Mouse (Mus musculus): ENCODE data around the gene Ybx3. TPM values are rescaled to one million over a fixed set of nuclear protein-coding genes. Genes with fewer than 3 reads are reported as not detected.
A peak's percentile ranks its signal among the peaks of the same experiment; 100 is the strongest.

Gene Ybx3
- polyA plus RNA-seq, 1 experiment from 2014 or later: 42.5 TPM

DNA sequence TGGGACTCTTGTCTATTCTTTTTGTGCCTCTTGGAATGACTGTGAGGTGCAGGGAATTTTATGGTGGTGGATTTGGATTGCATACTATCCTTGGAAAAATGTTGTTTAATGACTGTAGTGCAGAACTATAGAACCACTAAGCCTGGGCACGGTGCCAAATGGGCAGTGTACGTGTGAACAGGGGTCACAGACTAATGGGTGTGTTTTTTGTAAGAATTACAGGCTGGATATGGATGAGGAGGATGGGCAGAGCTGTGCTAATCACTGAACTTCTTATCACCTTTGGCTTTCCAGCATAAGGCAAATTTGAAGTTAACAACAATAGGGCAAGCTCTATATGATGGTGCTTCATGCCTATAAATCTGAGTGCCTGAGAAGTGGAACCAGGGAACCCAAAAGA, 14.8 kb upstream of the Ybx3 start:
- 93% methylated on average over 2 of the region's 2 CpGs for WGBS
- Histone ChIP-seq H3K27ac (no peak overlapping the region), H3K36me3 (replicated peaks) (no peaks in the 10 kb centered on the region), H3K9me3 (no peaks in the 10 kb centered on the region), H3K4me3 (no peak overlapping the region), H3K27me3 (ENCODE audit: poor library complexity, severe bottlenecking) (no peaks in the 10 kb centered on the region), H3K4me1 (peaks cover 5% of the 10 kb centered on the region; the same call in 1 of the 2 replicates)
- DNase-seq (ENCODE audit: extremely low spot score, low spot score): no peak

DNA sequence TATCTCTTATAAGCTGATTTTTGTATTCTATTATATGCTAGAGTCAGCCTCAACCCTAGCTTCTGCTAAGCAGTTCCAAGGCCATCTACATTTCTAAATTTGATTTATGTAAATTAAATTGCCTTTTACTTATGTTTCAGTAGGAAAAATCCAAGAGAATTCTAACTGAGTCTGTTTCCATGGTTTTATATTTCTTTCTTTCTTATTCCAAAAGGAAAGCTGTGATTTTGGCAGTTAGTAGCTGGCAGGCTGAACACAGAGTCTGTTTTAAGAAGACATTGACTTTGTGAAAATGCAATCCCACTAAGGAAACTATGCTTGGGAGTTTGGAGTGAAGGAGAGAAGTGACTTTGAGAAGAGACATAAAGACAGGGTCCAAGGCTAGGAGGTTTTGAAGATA, 14.3 kb upstream of the Ybx3 start:
- Histone ChIP-seq H3K27me3 (ENCODE audit: poor library complexity, severe bottlenecking) (no peaks in the 10 kb centered on the region), H3K9me3 (no peaks in the 10 kb centered on the region), H3K4me3 (no peak overlapping the region), H3K27ac (no peak overlapping the region), H3K4me1 (peaks cover 5% of the 10 kb centered on the region; the same call in 1 of the 2 replicates), H3K36me3 (replicated peaks) (no peaks in the 10 kb centered on the region)
- DNase-seq (ENCODE audit: extremely low spot score, low spot score): no peak

DNA sequence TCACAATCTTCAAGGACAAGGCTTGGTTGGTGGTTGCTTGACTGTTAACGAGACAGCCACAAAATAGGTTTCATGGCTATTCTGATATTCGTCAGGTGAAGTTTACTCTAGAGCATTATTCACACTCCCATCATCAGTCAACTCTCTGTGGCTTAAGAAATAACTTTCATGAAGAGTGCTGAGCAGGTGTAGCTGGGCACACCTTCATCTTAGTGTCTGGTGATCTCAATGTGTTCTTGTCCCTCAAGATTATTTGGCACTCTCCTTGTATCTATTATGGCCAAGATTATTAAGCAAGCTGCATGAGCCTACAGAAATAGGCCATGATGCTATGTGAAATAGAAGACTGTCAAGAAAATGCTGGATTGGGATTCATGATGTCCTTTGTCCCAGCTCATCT, 13.0 kb upstream of the Ybx3 start:
- DNase-seq (ENCODE audit: extremely low spot score, low spot score): no peak
- 84% methylated on average over 2 of the region's 2 CpGs for WGBS
- Histone ChIP-seq H3K27ac (no peak overlapping the region), H3K36me3 (replicated peaks) (no peaks in the 10 kb centered on the region), H3K9me3 (no peaks in the 10 kb centered on the region), H3K4me1 (peaks cover 5% of the 10 kb centered on the region; the same call in 1 of the 2 replicates), H3K27me3 (ENCODE audit: poor library complexity, severe bottlenecking) (no peaks in the 10 kb centered on the region), H3K4me3 (no peak overlapping the region)

DNA sequence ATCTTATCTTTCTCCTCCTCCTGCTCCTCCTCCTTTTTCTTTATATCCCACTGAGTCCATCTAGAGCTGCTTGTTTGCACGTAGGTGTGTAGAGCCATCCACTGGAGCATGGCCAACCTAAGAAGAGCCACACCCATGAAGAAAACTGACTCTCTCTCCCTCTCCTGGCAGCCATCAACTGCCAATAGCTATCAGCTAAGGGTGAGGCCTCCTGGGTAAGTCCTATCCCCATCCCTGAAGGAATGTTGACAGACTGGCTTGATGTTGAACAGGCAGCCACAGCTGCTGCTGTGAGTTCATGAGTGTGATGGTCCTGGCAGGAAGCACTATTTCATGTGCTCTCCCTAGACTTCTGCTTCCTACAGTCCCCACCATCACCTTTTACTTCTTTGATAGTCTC, 8.4 kb upstream of the Ybx3 start:
- no peaks in the 10 kb centered on the region for H3K27me3 ChIP-seq (ENCODE audit: poor library complexity, severe bottlenecking)
- 83% methylated on average over 1 of the region's 1 CpGs for WGBS
- H3K36me3 ChIP-seq (replicated peaks): no peaks in the 10 kb centered on the region
- no peaks in the 10 kb centered on the region for H3K4me1 ChIP-seq
- H3K9me3 ChIP-seq: no peaks in the 10 kb centered on the region
- DNase-seq (ENCODE audit: extremely low spot score, low spot score): no peak
- H3K27ac ChIP-seq: no peak overlapping the region
- H3K4me3 ChIP-seq: no peak overlapping the region

DNA sequence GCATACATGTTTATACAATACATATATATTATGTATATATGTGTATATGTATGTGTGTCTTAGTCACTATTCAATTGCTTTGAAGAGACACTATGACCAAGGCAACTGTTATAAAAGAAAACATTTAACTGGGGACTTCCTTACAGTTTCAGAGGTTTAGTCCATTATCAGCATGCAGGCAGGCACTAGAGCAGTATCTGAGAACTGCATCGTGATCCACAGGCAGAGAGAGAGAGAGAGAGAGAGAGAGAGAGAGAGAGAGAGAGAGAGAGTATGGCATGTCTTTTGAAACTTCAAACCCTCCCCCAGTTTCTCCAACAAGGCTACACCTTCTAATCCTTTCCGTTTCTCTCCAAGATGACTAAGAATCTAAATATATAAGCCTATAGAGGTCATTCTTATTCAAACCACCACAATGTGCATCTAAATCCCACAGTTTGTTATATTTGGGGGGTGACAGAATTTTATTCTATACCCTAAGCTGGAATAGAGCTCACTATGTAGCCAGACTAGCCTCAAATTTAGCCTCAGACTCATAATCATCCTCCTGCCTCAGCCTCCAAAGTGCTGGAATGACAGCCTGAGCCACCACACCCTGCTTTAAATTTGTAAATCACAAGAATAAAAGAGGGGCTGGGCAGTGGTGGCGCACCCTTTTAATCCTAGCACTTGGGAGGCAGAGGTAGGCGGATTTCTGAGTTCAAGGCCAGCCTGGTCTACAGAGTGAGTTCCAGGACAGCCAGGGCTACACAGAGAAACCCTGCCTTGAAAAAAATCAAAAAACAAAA, 5.8 kb upstream of the Ybx3 start:
- Histone ChIP-seq H3K9me3 (no peaks in the 10 kb centered on the region), H3K4me1 (peaks cover 1% of the 10 kb centered on the region), H3K27me3 (ENCODE audit: poor library complexity, severe bottlenecking) (peaks cover 10% of the 10 kb centered on the region; the same call in 1 of the 2 replicates), H3K27ac (no peak overlapping the region), H3K4me3 (no peak overlapping the region), H3K36me3 (replicated peaks) (no peaks in the 10 kb centered on the region)
- DNase-seq (ENCODE audit: extremely low spot score, low spot score): no peak
- WGBS: 84% methylated on average over 4 of the region's 4 CpGs

DNA sequence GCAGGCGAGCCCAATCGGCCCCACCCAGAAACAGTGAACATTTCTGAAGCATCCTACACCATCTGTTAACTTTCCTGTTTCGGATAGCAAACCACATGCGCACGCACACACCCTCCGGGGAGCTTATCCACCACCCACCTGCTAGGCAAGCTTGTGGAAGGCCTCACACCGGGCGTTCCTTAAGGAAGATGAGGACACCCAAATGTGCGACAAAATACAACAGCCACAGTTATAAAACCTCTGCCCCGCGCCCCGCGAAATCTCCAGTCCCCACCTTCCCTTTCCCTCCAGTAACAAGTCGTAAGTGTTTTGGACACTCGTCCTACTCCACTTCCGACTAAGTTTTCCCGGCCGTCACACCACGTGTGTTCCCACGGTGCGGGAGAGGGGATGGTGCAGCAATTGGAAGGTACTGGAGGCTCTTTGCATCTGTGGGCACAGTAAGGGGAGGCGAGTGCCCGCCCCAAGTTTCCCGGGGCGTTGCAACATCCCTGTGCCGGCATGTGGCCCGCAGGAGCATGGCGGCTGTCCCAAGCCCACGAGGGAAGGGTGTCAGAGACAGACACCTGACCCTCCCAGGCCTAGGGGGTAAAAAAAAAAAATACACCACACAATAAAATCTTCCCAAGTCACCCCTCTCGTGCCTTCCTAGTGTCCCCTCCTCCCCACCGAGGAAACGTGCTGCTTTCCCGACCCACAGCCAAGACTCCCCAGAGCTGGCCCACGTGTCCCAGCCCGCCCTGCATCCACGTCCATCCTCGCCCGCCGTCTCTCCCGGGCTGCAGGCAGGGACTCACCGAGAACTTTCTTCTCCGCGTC, 846 bp downstream of the Ybx3 start:
- Histone ChIP-seq H3K27me3 (ENCODE audit: poor library complexity, severe bottlenecking) (peaks cover 10% of the 10 kb centered on the region; the same call in 1 of the 2 replicates), H3K4me1 (peaks cover 54% of the 10 kb centered on the region), H3K27ac (peak overlapping the region; percentile 95), H3K9me3 (no peaks in the 10 kb centered on the region), H3K36me3 (replicated peaks) (peaks cover 6% of the 10 kb centered on the region), H3K4me3 (peak overlapping the region; percentile 78)
- DNase-seq (ENCODE audit: extremely low spot score, low spot score): peak; percentile 58
- under 1% methylated on average over 43 of the region's 43 CpGs for WGBS

DNA sequence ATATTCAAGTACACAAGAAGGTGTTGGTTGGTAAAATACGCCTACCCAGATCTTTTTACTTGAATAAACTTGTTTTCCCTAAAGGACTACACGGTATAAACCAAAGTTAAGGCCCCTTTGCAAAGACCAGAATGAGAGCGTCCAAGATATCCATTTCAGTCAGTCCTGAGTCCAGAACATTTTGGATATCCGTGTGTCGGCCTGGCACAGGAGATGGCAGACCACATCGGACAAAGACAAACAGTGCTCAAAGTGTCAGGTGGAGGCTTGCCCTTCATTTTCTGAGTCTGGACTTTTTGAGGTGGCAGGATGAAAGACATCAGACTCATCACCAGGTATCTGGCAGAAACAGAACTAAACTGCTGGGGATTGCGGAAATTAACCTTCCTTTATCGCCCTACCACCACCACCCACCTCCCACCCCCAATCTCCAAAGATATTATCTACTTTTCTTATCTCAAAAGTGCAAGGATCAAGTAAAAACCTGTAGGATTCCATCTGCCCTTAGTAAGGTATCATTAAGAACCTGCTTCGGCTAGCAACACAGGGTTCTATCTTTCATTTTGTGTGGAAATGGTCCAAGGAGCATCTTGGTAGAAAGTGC, 1.8 kb downstream of the Ybx3 start:
- Histone ChIP-seq H3K9me3 (no peaks in the 10 kb centered on the region), H3K4me1 (peaks cover 58% of the 10 kb centered on the region), H3K27me3 (ENCODE audit: poor library complexity, severe bottlenecking) (peaks cover 10% of the 10 kb centered on the region; the same call in 1 of the 2 replicates), H3K36me3 (replicated peaks) (peaks cover 14% of the 10 kb centered on the region), H3K27ac (peak overlapping the region; percentile 95; the same call in 1 of the 2 replicates), H3K4me3 (peak overlapping the region; percentile 78)
- 49% methylated on average over 9 of the region's 9 CpGs for WGBS
- DNase-seq (ENCODE audit: extremely low spot score, low spot score): no peak

DNA sequence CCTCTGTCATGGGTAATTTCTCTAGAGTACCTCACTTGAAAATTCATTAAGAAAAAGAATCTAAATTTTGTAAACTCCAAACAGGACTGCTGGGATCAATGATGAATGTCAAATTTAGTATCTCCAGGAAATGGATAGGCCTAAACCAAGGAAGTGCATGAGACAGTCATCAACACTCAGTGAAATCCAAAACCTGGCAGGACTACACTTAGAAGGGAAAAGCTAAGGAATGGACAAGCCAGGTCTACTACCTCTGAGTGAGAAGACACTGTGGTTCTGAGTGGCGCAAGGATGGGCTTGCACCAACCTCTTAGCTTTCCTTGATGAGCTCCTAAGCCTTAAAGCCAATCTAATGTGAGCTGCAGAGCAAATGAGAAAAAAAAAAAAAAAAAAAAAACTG, 2.8 kb downstream of the Ybx3 start:
- H3K4me1 ChIP-seq: peaks cover 58% of the 10 kb centered on the region
- no peak for DNase-seq (ENCODE audit: extremely low spot score, low spot score)
- H3K27ac ChIP-seq: no peak overlapping the region
- WGBS: 89% methylated on average over 1 of the region's 1 CpGs
- no peaks in the 10 kb centered on the region for H3K9me3 ChIP-seq
- H3K27me3 ChIP-seq (ENCODE audit: poor library complexity, severe bottlenecking): peaks cover 10% of the 10 kb centered on the region; the same call in 1 of the 2 replicates
- H3K36me3 ChIP-seq (replicated peaks): peaks cover 24% of the 10 kb centered on the region
- no peak overlapping the region for H3K4me3 ChIP-seq

DNA sequence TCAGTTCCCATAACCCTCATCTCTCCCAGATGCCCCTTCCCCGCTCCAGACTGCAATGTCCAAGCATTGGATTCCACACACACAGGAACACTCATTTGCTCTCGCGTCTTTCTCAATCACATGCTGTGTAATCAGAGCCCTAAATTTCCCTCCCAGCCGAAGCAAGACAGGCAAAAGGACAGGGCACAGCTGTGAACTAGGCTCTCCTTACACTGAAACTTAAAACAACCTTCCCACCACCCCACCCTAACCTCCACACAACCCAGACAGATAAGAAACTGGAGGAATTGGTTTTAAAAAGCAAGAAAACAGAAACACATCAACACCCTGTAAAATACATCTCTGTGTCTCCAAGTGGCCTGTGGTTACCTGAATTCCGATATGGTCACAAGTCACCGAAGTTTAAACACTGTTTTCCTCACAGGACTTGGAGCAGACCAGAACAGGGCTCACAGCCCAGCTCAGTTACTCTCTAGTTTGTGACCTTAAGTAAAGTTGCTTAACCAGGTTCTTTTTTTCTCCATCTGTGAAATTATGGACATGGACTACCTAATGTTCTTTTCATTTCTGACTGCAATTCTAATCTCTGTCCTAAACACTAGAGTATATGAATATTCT, 4.5 kb downstream of the Ybx3 start:
- H3K4me3 ChIP-seq: no peak overlapping the region
- H3K27me3 ChIP-seq (ENCODE audit: poor library complexity, severe bottlenecking): no peaks in the 10 kb centered on the region
- no peaks in the 10 kb centered on the region for H3K9me3 ChIP-seq
- H3K27ac ChIP-seq: no peak overlapping the region
- H3K36me3 ChIP-seq (replicated peaks): peaks cover 40% of the 10 kb centered on the region
- DNase-seq (ENCODE audit: extremely low spot score, low spot score): no peak
- H3K4me1 ChIP-seq: peaks cover 55% of the 10 kb centered on the region
- 69% methylated on average over 6 of the region's 6 CpGs for WGBS

DNA sequence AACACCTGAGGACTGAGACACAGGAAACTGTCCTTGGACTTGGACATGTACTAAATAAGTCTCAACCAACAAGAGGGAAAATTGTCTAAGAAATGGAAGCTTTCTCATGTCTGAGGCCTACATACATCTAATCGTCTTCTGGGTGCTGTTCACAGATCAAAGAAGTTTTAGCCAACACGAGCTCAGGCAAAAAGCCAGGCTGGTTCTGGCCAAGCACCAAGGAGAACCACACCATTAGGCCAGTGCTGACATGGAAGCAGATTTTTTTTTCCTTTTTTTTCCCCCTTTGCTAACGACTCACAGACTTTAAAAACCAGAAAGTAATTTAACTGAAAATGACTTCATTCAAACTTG, 5.3 kb downstream of the Ybx3 start:
- H3K4me1 ChIP-seq: peaks cover 52% of the 10 kb centered on the region
- peaks cover 49% of the 10 kb centered on the region for H3K36me3 ChIP-seq (replicated peaks)
- no peak for DNase-seq (ENCODE audit: extremely low spot score, low spot score)
- 84% methylated on average over 3 of the region's 3 CpGs for WGBS
- H3K9me3 ChIP-seq: no peaks in the 10 kb centered on the region
- H3K27ac ChIP-seq: no peak overlapping the region
- no peak overlapping the region for H3K4me3 ChIP-seq
- no peaks in the 10 kb centered on the region for H3K27me3 ChIP-seq (ENCODE audit: poor library complexity, severe bottlenecking)

DNA sequence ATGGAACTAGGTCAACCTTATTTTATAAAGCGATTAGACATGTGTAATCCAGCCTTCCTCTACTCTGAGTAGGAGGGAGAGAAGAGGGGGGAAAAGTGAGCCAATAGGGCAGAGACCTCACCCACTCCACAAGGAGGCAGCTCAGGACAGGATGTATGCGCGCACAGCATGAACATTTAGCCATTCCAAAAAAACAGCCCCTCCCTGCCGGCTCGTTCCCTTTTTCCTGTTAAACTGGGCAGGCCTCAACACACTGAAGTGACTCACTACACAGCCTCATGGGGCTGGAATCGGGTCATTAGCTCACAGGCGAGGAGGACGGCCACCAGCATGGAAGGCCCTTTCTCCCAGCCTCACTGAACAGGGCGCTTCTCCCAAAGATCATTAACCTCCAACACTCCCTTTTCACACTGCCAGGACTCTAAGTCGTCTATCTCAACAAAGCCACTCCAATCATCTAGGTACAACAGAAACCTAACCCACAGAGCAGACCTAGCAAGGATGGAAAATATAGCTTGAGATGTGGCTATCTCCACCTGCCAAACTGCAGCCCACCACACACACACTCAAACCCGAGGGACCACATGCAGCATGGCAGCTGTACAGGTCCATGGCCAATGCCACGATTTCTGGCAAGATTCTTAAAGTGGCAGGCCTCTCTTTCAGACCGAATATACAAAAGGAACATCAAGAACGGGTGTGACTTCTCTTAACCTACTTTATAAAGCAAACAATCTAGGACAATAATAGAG, 5.9 kb downstream of the Ybx3 start:
- no peak for DNase-seq (ENCODE audit: extremely low spot score, low spot score)
- Histone ChIP-seq H3K4me1 (peaks cover 52% of the 10 kb centered on the region), H3K4me3 (no peak overlapping the region), H3K9me3 (no peaks in the 10 kb centered on the region), H3K36me3 (replicated peaks) (peaks cover 55% of the 10 kb centered on the region), H3K27me3 (ENCODE audit: poor library complexity, severe bottlenecking) (no peaks in the 10 kb centered on the region), H3K27ac (0 out of 2 replicates have a peak overlapping the region, but pooled peaks have one; percentile 11)
- WGBS: 65% methylated on average over 14 of the region's 14 CpGs

DNA sequence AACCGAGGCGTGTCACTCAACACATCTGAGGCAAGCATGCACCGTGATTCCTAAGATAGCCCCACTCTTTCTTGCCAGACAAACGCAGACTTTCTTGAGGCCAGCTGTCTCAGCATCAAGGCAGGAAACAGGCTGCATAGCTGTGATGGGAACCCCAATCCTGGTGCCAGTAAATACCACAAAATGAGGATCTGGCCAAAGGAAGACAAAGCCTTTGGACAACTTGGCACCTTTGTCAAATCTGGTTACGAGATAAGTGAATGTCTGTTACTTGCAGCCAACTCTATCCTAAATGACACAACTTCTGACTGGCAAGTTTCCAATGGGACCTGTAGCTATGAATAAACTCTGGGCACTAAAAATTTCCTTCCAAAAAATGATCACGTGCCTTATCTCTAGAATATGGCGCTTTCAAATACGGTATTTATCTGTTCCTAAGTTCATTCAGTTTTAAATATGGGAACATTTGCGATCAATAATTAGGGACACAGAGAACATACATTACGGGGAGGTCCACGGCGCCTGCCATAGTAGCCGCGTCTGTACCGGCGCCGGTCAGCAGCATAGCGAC, 9.3 kb downstream of the Ybx3 start:
- H3K4me3 ChIP-seq: no peak overlapping the region
- peaks cover 20% of the 10 kb centered on the region for H3K4me1 ChIP-seq
- H3K9me3 ChIP-seq: no peaks in the 10 kb centered on the region
- no peak overlapping the region for H3K27ac ChIP-seq
- DNase-seq (ENCODE audit: extremely low spot score, low spot score): no peak
- H3K36me3 ChIP-seq (replicated peaks): peaks cover 89% of the 10 kb centered on the region
- no peaks in the 10 kb centered on the region for H3K27me3 ChIP-seq (ENCODE audit: poor library complexity, severe bottlenecking)
- 97% methylated on average over 18 of the region's 18 CpGs for WGBS

All from forebrain, embryonic 10.5 days (tissue).